Mouse (Mus musculus): ENCODE results near the gene Zfp811. TPM values are rescaled to one million over a fixed set of nuclear protein-coding genes. Genes with fewer than 3 reads are reported as not detected.
A peak's percentile ranks its signal among the peaks of the same experiment; 100 is the strongest.

Gene Zfp811
- total and polyA plus RNA-seq, 3 experiments, result 0.06 to 0.23 (median 0.18) TPM

GRCm38 (mm10) chr17:32829540-32830417 lies 20.0 kb upstream of the Zfp811 start, which contains the start of gene Zfp799:
Zfp799 (minus strand) TSS chr17:32830261.
- Histone ChIP-seq H3K9ac (ENCODE audit: low read depth, low read length) (peak within 1 kb of the TSS; percentile 80), H3K36me3 (ENCODE audit: control insufficient read depth, insufficient read depth, low read length) (no peaks in the 10 kb centered on the region; the same call in 1 of the 2 replicates), H3K79me2 (replicated peaks; ENCODE audit: control insufficient read depth, insufficient read depth, low read length) (no peaks in the 10 kb centered on the region), H3K4me3 (peak within 1 kb of the TSS; percentile 72), H3K27me3 (ENCODE audit: control insufficient read depth, insufficient read depth, low read length) (no peaks in the 10 kb centered on the region), H3K27ac (peak within 1 kb of the TSS; percentile 80), H3K4me1 (ENCODE audit: control insufficient read depth, insufficient read depth, low read length) (peaks cover 1% of the 10 kb centered on the region; the same call in 1 of the 2 replicates)
- intact Hi-C loops (cut with DNase I), result loop anchor here (2.0 kb wide), 1 partner anchor 41 kb away; the partner anchor contains the start of gene Zfp871
- under 1% methylated on average over 35 of the region's 35 CpGs for WGBS
- TF ChIP-seq POLR2A (IDR thresholded peaks at IDR 0.05; ENCODE audit: insufficient read depth, low read depth, low read length) (peak; percentile 80), EP300 (IDR thresholded peaks at IDR 0.05; ENCODE audit: insufficient read depth, low read depth, low read length) (no peak)
- DNase-seq, result peak; percentile 77 to 83

- DNase-seq, result no peak
- Histone ChIP-seq H3K4me3 (no peak overlapping the region), H3K4me1 (ENCODE audit: control insufficient read depth, insufficient read depth, low read length) (no peaks in the 10 kb centered on the region), H3K27me3 (ENCODE audit: control insufficient read depth, insufficient read depth, low read length) (no peaks in the 10 kb centered on the region), H3K9ac (ENCODE audit: low read depth, low read length) (no peak overlapping the region), H3K79me2 (replicated peaks; ENCODE audit: control insufficient read depth, insufficient read depth, low read length) (no peaks in the 10 kb centered on the region), H3K36me3 (ENCODE audit: control insufficient read depth, insufficient read depth, low read length) (no peaks in the 10 kb centered on the region), H3K27ac (no peak overlapping the region)
- WGBS, result 100% methylated on average over 1 of the region's 1 CpGs
- TF ChIP-seq CTCF (IDR thresholded peaks at IDR 0.05) (no peak), EP300 (IDR thresholded peaks at IDR 0.05; ENCODE audit: insufficient read depth, low read depth, low read length) (no peak), POLR2A (IDR thresholded peaks at IDR 0.05; ENCODE audit: insufficient read depth, low read depth, low read length) (no peak)
- intact Hi-C loops (cut with DNase I), result no loop called here
Observed at GRCm38 (mm10) chr17:32816074-32816784, 6.5 kb upstream of the Zfp811 start.

GRCm38 (mm10) chr17:32814136-32814535 lies 4.4 kb upstream of the Zfp811 start:
- intact Hi-C loops (cut with DNase I), result no loop called here
- no peak for TF ChIP-seq POLR2A (IDR thresholded peaks at IDR 0.05; ENCODE audit: insufficient read depth, low read depth, low read length)
- TF ChIP-seq EP300 (IDR thresholded peaks at IDR 0.05; ENCODE audit: insufficient read depth, low read depth, low read length), result no peak
- TF ChIP-seq CTCF (IDR thresholded peaks at IDR 0.05), result no peak
- no peak overlapping the region for H3K4me3 ChIP-seq
- 78% methylated on average over 7 of the region's 7 CpGs for WGBS
- H3K36me3 ChIP-seq (ENCODE audit: control insufficient read depth, insufficient read depth, low read length), result no peaks in the 10 kb centered on the region
- no peak overlapping the region for H3K9ac ChIP-seq (ENCODE audit: low read depth, low read length)
- H3K79me2 ChIP-seq (replicated peaks; ENCODE audit: control insufficient read depth, insufficient read depth, low read length), result no peaks in the 10 kb centered on the region
- no peaks in the 10 kb centered on the region; the same call in 1 of the 2 replicates for H3K27me3 ChIP-seq (ENCODE audit: control insufficient read depth, insufficient read depth, low read length)
- H3K4me1 ChIP-seq (ENCODE audit: control insufficient read depth, insufficient read depth, low read length), result no peaks in the 10 kb centered on the region
- H3K27ac ChIP-seq, result no peak overlapping the region
- DNase-seq, result no peak

- H3K27ac ChIP-seq, result no peak overlapping the region
- TF ChIP-seq CTCF (IDR thresholded peaks at IDR 0.05) (no peak), EP300 (IDR thresholded peaks at IDR 0.05; ENCODE audit: insufficient read depth, low read depth, low read length) (no peak), POLR2A (IDR thresholded peaks at IDR 0.05; ENCODE audit: insufficient read depth, low read depth, low read length) (no peak)
- H3K79me2 ChIP-seq (replicated peaks; ENCODE audit: control insufficient read depth, insufficient read depth, low read length), result no peaks in the 10 kb centered on the region
- intact Hi-C loops (cut with DNase I), result no loop called here
- H3K36me3 ChIP-seq (ENCODE audit: control insufficient read depth, insufficient read depth, low read length), result no peaks in the 10 kb centered on the region
- DNase-seq, result no peak
- H3K4me1 ChIP-seq (ENCODE audit: control insufficient read depth, insufficient read depth, low read length), result no peaks in the 10 kb centered on the region
- WGBS, result 42% methylated on average over 1 of the region's 1 CpGs
- H3K27me3 ChIP-seq (ENCODE audit: control insufficient read depth, insufficient read depth, low read length), result no peaks in the 10 kb centered on the region; the same call in 1 of the 2 replicates
- no peak overlapping the region for H3K4me3 ChIP-seq
- H3K9ac ChIP-seq (ENCODE audit: low read depth, low read length), result no peak overlapping the region
Observed at GRCm38 (mm10) chr17:32810648-32811047, 917 bp upstream of the Zfp811 start.

GRCm38 (mm10) chr17:32808921-32809320 lies 810 bp downstream of the Zfp811 start:
- Histone ChIP-seq H3K9ac (ENCODE audit: low read depth, low read length) (no peak overlapping the region), H3K27ac (no peak overlapping the region), H3K79me2 (replicated peaks; ENCODE audit: control insufficient read depth, insufficient read depth, low read length) (no peaks in the 10 kb centered on the region), H3K36me3 (ENCODE audit: control insufficient read depth, insufficient read depth, low read length) (no peaks in the 10 kb centered on the region), H3K4me3 (no peak overlapping the region), H3K4me1 (ENCODE audit: control insufficient read depth, insufficient read depth, low read length) (no peaks in the 10 kb centered on the region), H3K27me3 (ENCODE audit: control insufficient read depth, insufficient read depth, low read length) (no peaks in the 10 kb centered on the region; the same call in 1 of the 2 replicates)
- DNase-seq, result no peak
- TF ChIP-seq CTCF (IDR thresholded peaks at IDR 0.05) (no peak), POLR2A (IDR thresholded peaks at IDR 0.05; ENCODE audit: insufficient read depth, low read depth, low read length) (no peak)
- intact Hi-C loops (cut with DNase I), result no loop called here
- WGBS, result 11% methylated on average over 8 of the region's 8 CpGs

Measured in heart, adult 2 months (tissue).